Mouse (Mus musculus): ENCODE data around the gene Cbx5.

The Cbx5 gene

GRCm38 (mm10) chr15:103214971-103215907 lies 24.4 kb downstream of the Cbx5 start:
- DNase-seq (ENCODE audit: low read depth), result no peak

GRCm38 (mm10) chr15:103214149-103214548 lies 25.5 kb downstream of the Cbx5 start:
- DNase-seq (ENCODE audit: low read depth), result no peak

GRCm38 (mm10) chr15:103205156-103205555 lies 34.5 kb downstream of the Cbx5 start:
- peak; percentile 60 for DNase-seq (ENCODE audit: low read depth)

GRCm38 (mm10) chr15:103202088-103202793 lies 37.4 kb downstream of the Cbx5 start:
- DNase-seq (ENCODE audit: low read depth), result no peak

GRCm38 (mm10) chr15:103197785-103198184 lies 41.8 kb downstream of the Cbx5 start:
- no peak for DNase-seq (ENCODE audit: low read depth)

- no peak for DNase-seq (ENCODE audit: low read depth)
Measured at GRCm38 (mm10) chr15:103196835-103197234, 42.8 kb downstream of the Cbx5 start.

- DNase-seq (ENCODE audit: low read depth), result no peak
Measured at GRCm38 (mm10) chr15:103193606-103194005, 46.0 kb downstream of the Cbx5 start.

GRCm38 (mm10) chr15:103190531-103191462 lies 48.8 kb downstream of the Cbx5 start:
- DNase-seq (ENCODE audit: low read depth), result peak; percentile 58

- no peak for DNase-seq (ENCODE audit: low read depth)
Measured at GRCm38 (mm10) chr15:103190083-103190482, 49.5 kb downstream of the Cbx5 start.

- no peak for DNase-seq (ENCODE audit: low read depth)
Measured at GRCm38 (mm10) chr15:103187803-103188202, 51.8 kb downstream of the Cbx5 start.

- DNase-seq (ENCODE audit: low read depth), result peak; percentile 63
Measured at GRCm38 (mm10) chr15:103185462-103186198, 54.0 kb downstream of the Cbx5 start.

GRCm38 (mm10) chr15:103183651-103184610 lies 55.7 kb downstream of the Cbx5 start:
- no peak for DNase-seq (ENCODE audit: low read depth)

GRCm38 (mm10) chr15:103183135-103183534 lies 56.5 kb downstream of the Cbx5 start:
- no peak for DNase-seq (ENCODE audit: low read depth)

GRCm38 (mm10) chr15:103182166-103182790 lies 57.3 kb downstream of the Cbx5 start:
- DNase-seq (ENCODE audit: low read depth), result peak; percentile 80

- no peak for DNase-seq (ENCODE audit: low read depth)
Measured at GRCm38 (mm10) chr15:103180406-103180805, 59.2 kb downstream of the Cbx5 start.

- no peak for DNase-seq (ENCODE audit: low read depth)
Measured at GRCm38 (mm10) chr15:103178767-103179166, 60.8 kb downstream of the Cbx5 start.

GRCm38 (mm10) chr15:103178137-103178536 lies 61.5 kb downstream of the Cbx5 start:
- peak; percentile 75 for DNase-seq (ENCODE audit: low read depth)

- DNase-seq (ENCODE audit: low read depth), result peak; percentile 43
Measured at GRCm38 (mm10) chr15:103177611-103178041, 62.0 kb downstream of the Cbx5 start.

GRCm38 (mm10) chr15:103176874-103177421 lies 62.7 kb downstream of the Cbx5 start:
- DNase-seq (ENCODE audit: low read depth), result peak; percentile 82

Data from 416B (cell line).